Mouse (Mus musculus) embryonic fibroblast, embryonic 13.5 days (primary cell): Measurements from ENCODE around the gene Erc2. TPM values are rescaled to one million over a fixed set of nuclear protein-coding genes. Genes with fewer than 3 reads are reported as not detected.

Experiments
- H3K27ac ChIP-seq: 2 replicates; pipeline ENCODE4 v1.5.1; 2012; ENCODE audit warnings: low read length, control low read depth, inconsistent platforms; ENCODE audit not compliant: insufficient read depth
- H3K4me1 ChIP-seq: 2 replicates; pipeline ENCODE4 v1.6.1; 2011; ENCODE audit warnings: low read length; ENCODE audit not compliant: control insufficient read depth, insufficient read depth
- H3K4me3 ChIP-seq: 2 replicates; pipeline ENCODE4 v1.5.1; 2011; ENCODE audit warnings: mild to moderate bottlenecking, control low read depth, low read length; ENCODE audit not compliant: insufficient read depth
- CTCF ChIP-seq: IDR thresholded peaks from 2 replicates; pipeline ENCODE4 v1.5.1; 2011; ENCODE audit warnings: mild to moderate bottlenecking, control low read depth, low read length, moderate library complexity, borderline replicate concordance; ENCODE audit not compliant: insufficient read depth
- POLR2A ChIP-seq: IDR thresholded peaks from 2 replicates; pipeline ENCODE4 v1.6.1; 2011; ENCODE audit warnings: low read depth, mild to moderate bottlenecking, control low read depth, low read length, moderate library complexity
- polyA plus RNA-seq: library from polyadenylated mRNA; stranded (reverse); fragments of >200 nt; gene quantifications from 2 replicates; pipeline ENCODE4 v1.2.4, GENCODE M21; 2011; ENCODE audit warnings: low read depth; ENCODE audit not compliant: missing spikeins, insufficient read length

The Erc2 gene
- polyA plus RNA-seq, 1 experiment, result 4.4 TPM

GRCm38 (mm10) chr14:27973701-27974100 is 351.5 kb downstream of the Erc2 start:
- Histone ChIP-seq H3K4me1 (no peaks in the 10 kb centered on the region), H3K27ac (no peak overlapping the region), H3K4me3 (no peak overlapping the region)
- TF ChIP-seq CTCF, result no peak
- TF ChIP-seq POLR2A, result no peak

DNA sequence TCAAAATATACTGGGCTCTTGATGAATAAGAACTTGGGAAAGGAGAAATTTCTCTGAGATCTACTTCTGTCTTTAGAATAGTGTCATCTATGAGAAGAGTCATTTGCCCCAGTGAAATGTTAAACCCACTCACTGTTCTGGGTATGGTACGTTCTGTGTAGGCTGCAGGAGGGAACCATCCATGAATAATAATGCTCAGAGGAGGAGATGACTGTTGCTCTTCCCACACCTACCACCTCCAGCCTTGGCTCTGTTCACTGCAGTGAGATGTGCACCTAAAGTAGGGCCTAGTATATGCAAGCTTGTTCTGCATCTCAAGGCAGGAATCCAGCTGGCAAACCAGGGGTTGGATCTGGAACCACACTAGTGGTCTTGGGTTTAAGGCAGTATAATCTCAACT is 353.4 kb downstream of the Erc2 start:
- Histone ChIP-seq H3K4me1 (no peaks in the 10 kb centered on the region), H3K4me3 (no peak overlapping the region), H3K27ac (no peak overlapping the region)
- TF ChIP-seq POLR2A (no peak), CTCF (no peak)

DNA sequence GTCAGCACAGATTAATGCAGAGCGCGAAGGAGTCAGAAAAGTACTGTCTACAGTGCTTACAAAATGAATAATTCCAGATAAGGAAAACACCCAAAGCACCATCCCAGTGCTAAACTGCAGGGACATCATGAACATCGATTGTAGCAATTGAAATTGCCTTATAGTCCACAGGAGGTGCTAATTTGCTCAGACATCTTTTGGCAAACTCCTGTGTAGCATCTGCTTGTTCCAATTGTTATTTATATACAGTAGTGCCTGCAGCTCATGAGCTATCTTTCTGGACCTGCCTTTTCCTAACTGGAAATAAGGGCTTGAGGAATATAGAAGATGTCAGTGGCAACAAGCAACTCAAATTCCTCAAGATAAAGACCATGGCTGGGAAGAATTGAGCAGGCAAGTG is 362.5 kb downstream of the Erc2 start:
- no peak overlapping the region for H3K4me3 ChIP-seq
- no peak for TF ChIP-seq CTCF
- TF ChIP-seq POLR2A, result no peak
- H3K4me1 ChIP-seq, result no peaks in the 10 kb centered on the region
- no peak overlapping the region for H3K27ac ChIP-seq

- H3K4me3 ChIP-seq, result no peak overlapping the region
- TF ChIP-seq POLR2A (no peak), CTCF (no peak)
- no peaks in the 10 kb centered on the region for H3K4me1 ChIP-seq
- H3K27ac ChIP-seq, result no peak overlapping the region
These were observed 363.0 kb downstream of the Erc2 start for GRCm38 (mm10) chr14:27985201-27985600.

DNA sequence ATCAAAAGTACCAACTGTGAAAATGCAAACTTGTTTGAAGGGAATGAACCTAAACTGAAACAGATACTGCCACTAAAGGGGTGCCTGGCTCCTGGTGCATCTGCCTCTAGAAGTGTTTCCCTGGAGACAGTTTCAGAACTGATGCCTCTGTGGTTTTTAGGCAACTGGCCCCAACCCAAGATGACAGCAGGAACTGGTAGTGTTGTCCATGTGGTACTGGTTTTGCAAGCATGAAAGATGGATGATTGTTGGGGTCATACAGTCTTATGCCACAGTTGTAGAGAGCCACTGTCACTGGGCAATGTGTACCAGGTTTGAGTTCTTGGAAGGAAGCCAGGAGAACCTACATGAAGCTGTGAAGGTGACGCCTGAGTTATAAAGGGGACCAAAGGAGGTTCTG is 365.2 kb downstream of the Erc2 start:
- H3K27ac ChIP-seq, result no peak overlapping the region
- H3K4me1 ChIP-seq, result no peaks in the 10 kb centered on the region
- TF ChIP-seq POLR2A (no peak), CTCF (no peak)
- no peak overlapping the region for H3K4me3 ChIP-seq

DNA sequence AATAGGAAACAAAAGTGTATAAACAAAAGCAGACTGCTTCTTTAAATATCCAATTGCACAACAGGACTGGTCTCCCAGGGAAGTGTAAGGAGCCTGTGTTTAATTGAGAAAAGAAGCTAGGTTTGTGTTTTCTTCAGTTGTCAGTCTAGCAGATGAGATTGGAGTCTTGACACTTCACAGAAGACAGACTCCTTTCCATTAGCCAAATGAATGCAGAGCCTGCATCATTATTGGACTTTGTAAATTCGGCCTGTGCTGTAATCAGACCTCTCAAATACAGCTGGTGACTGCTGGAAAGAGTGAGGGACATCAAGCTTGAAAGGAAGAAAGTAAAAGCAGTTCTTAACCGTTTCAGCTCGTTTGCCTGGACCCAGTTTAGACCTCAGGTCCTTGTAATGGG is 376.3 kb downstream of the Erc2 start:
- Histone ChIP-seq H3K4me1 (no peaks in the 10 kb centered on the region), H3K4me3 (no peak overlapping the region), H3K27ac (no peak overlapping the region)
- TF ChIP-seq CTCF, result no peak
- TF ChIP-seq POLR2A, result no peak

GRCm38 (mm10) chr14:28004023-28004422 is 381.8 kb downstream of the Erc2 start:
- Histone ChIP-seq H3K27ac (no peak overlapping the region), H3K4me1 (no peaks in the 10 kb centered on the region), H3K4me3 (no peak overlapping the region)
- no peak for TF ChIP-seq CTCF
- TF ChIP-seq POLR2A, result no peak

DNA sequence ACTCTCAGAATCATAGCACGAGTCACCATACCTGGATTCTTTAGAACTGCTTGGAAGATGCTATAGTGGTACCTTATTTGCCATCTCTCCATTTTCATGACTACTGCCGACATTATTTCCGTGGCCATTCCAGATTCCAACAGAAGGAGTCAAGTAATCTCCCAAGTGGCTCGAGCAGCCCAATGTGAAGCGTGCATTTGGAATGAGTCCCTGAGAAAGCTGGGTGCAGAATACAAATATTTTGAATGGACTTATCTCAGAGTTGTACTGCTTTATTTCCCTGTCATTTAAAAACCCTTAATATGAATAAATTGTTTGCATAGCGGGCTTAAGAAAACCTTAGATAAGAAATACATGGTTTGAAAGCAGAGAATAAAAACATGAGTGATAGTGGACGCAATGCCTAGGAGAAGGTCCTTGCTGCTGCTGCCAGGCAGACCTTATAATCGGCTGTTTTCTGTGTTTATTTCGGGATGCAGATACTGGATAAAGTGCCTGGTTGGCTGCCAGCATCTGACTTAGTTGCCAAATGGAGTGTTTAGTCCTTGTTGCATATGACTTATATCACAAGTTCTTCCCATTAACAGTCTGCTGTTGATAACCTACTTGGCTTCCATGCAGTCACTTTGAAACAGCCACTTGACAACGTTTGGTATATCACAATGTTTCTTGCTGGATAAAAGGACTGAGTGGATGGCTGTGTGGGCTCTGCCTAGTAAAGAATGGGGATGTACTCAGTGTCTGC is 388.5 kb downstream of the Erc2 start:
- Histone ChIP-seq H3K4me3 (no peak overlapping the region), H3K27ac (no peak overlapping the region), H3K4me1 (no peaks in the 10 kb centered on the region)
- no peak for TF ChIP-seq POLR2A
- TF ChIP-seq CTCF, result no peak

DNA sequence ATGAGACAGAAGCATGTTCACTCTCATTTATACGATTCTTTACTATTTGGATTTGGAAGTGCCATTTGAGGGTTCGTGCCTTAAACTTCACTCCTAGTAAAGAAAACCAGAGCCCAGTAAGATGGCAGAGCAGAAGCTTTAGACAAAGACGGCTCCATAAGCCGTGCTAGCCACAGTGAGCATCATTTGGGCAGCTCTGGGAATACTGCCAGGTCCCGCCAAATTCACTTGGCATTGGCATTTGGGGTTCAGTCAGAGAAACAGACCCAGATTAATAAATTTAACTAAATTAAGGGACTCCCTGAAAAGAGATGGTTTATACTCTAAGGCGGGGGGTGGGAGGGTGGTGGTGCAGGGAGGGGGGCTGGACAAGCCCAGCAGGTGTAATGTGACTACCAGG is 401.0 kb downstream of the Erc2 start:
- Histone ChIP-seq H3K4me3 (no peak overlapping the region), H3K27ac (no peak overlapping the region), H3K4me1 (no peaks in the 10 kb centered on the region)
- TF ChIP-seq POLR2A (no peak), CTCF (no peak)

- no peak for TF ChIP-seq POLR2A
- TF ChIP-seq CTCF, result no peak
- H3K27ac ChIP-seq, result no peak overlapping the region
- no peak overlapping the region for H3K4me3 ChIP-seq
- peaks cover 5% of the 10 kb centered on the region for H3K4me1 ChIP-seq
These were observed 408.6 kb downstream of the Erc2 start for GRCm38 (mm10) chr14:28030870-28031269.
